Mouse (Mus musculus) left cerebral cortex, postnatal 36 days (tissue): ENCODE results near the gene Rad51. TPM values are rescaled to one million over a fixed set of nuclear protein-coding genes. Genes with fewer than 3 reads are reported as not detected.

Source experiments
- DNase-seq, 2 experiments: peaks; one replicate each; pipeline ENCODE4 v3.0.0; 2021 to 2022; ENCODE audit warnings: low spot score in 2 of 2, mixed read lengths in 1 of 2
- intact Hi-C: fragments of 180-260 bp; cut with DNase I; formaldehyde crosslinking; loops from one replicate; pipeline ENCODE4 v1.15.1; 2025
- total RNA-seq, 2 experiments: library from RNA; stranded (reverse); gene quantifications; 2 replicates each; pipeline ENCODE4 v1.2.3; 2021

Gene Rad51
- total RNA-seq, 2 experiments from 2014 or later, result 0.57 to 1.5 TPM

- intact Hi-C loops, result no loop called here
- DNase-seq, result no peak
Measured at GRCm38 (mm10) chr2:119161247-119161646, 48.7 kb downstream of the Rad51 start.

GRCm38 (mm10) chr2:119163135-119163534 is 50.5 kb downstream of the Rad51 start:
- DNase-seq, result no peak
- intact Hi-C loops, result no loop called here

- intact Hi-C loops, result no loop called here
Measured at GRCm38 (mm10) chr2:119163999-119164398, 51.4 kb downstream of the Rad51 start.

GRCm38 (mm10) chr2:119165401-119165800 is 52.8 kb downstream of the Rad51 start:
- intact Hi-C loops, result no loop called here
- DNase-seq, result no peak

More at GRCm38 (mm10) chr2:119163999-119164398, 51.4 kb downstream of the Rad51 start:
- DNase-seq, result no peak

- peak; percentile 29 to 32 for DNase-seq
- intact Hi-C loops, result no loop called here
Measured at GRCm38 (mm10) chr2:119166901-119167865, 54.6 kb downstream of the Rad51 start, which contains the start of gene Gchfr. Gchfr (plus strand) TSS chr2:119167773.

- DNase-seq, result no peak
- intact Hi-C loops, result no loop called here
Measured at GRCm38 (mm10) chr2:119167866-119168256, 55.3 kb downstream of the Rad51 start.

- intact Hi-C loops, result no loop called here
- DNase-seq, result no peak
Measured at GRCm38 (mm10) chr2:119170282-119170681, 57.7 kb downstream of the Rad51 start.

GRCm38 (mm10) chr2:119171574-119171973 is 59.0 kb downstream of the Rad51 start:
- no peak for DNase-seq
- intact Hi-C loops, result no loop called here

GRCm38 (mm10) chr2:119172446-119172845 is 59.9 kb downstream of the Rad51 start:
- intact Hi-C loops, result no loop called here
- DNase-seq, result no peak

- intact Hi-C loops, result no loop called here
Measured at GRCm38 (mm10) chr2:119172862-119173576, 60.4 kb downstream of the Rad51 start.

GRCm38 (mm10) chr2:119173991-119174651 is 61.5 kb downstream of the Rad51 start, which contains the start of gene Gm14137:
Gm14137 (plus strand) TSS chr2:119174509.
- DNase-seq, result no peak
- intact Hi-C loops, result no loop called here

More at GRCm38 (mm10) chr2:119172862-119173576, 60.4 kb downstream of the Rad51 start:
- peak in 1 of 2 experiments; percentile 17 for DNase-seq

GRCm38 (mm10) chr2:119174866-119175265 is 62.3 kb downstream of the Rad51 start:
- intact Hi-C loops, result no loop called here

GRCm38 (mm10) chr2:119175614-119176013 is 63.0 kb downstream of the Rad51 start:
- no peak for DNase-seq
- intact Hi-C loops, result no loop called here

More at GRCm38 (mm10) chr2:119174866-119175265, 62.3 kb downstream of the Rad51 start:
- DNase-seq, result no peak

GRCm38 (mm10) chr2:119176761-119177160 is 64.2 kb downstream of the Rad51 start:
- intact Hi-C loops, result no loop called here
- no peak for DNase-seq

- intact Hi-C loops, result no loop called here
- no peak for DNase-seq
Measured at GRCm38 (mm10) chr2:119177384-119177939, 64.9 kb downstream of the Rad51 start.

GRCm38 (mm10) chr2:119182914-119183313 is 70.3 kb downstream of the Rad51 start:
- intact Hi-C loops, result no loop called here

GRCm38 (mm10) chr2:119189029-119189710 is 76.6 kb downstream of the Rad51 start:
- intact Hi-C loops, result loop anchor here (1.0 kb wide), 2 partner anchors 143 to 148 kb away; no protein-coding TSS in a partner anchor
- DNase-seq, result peak; percentile 79 to 80

More at GRCm38 (mm10) chr2:119182914-119183313, 70.3 kb downstream of the Rad51 start:
- DNase-seq, result no peak

GRCm38 (mm10) chr2:119190969-119191368 is 78.4 kb downstream of the Rad51 start:
- DNase-seq, result no peak
- intact Hi-C loops, result no loop called here

- DNase-seq, result no peak
- intact Hi-C loops, result no loop called here
Measured at GRCm38 (mm10) chr2:119194140-119194539, 81.5 kb downstream of the Rad51 start.
